ENCODE assay signal across 8 mouse cellular contexts in genomic region chr8:92646637-92647036, GRCm38 (mm10). TPM values are rescaled to one million over a fixed set of nuclear protein-coding genes. Genes with fewer than 3 reads are reported as not detected.
DNase-seq lines count a peak whose midpoint lies in the region; TF ChIP-seq lines count a peak whose summit lies in the region.

No protein-coding gene starts in this region.

- peak; percentile 3 to 4 for DNase-seq in cerebellum, adult 18-20 months
- DNase-seq in cerebellum, adult 8-10 months, result no peak
- DNase-seq in left cerebral cortex, adult 2 months (ENCODE audit: extremely low spot score in 1 of 2, low spot score in 2 of 2), result peak in 1 of 2 experiments; percentile 11
- no peak for DNase-seq in left cerebral cortex, adult 8-10 months (ENCODE audit: low spot score in 2 of 2)
- DNase-seq in c-Kit-positive CD71-positive TER-119-negative erythroid progenitor cells, embryonic 14.5 days (ENCODE audit: low read depth), result peak; percentile 7
- peak; percentile 15 for DNase-seq in lung, postnatal 10 days
- DNase-seq in frontal cortex, postnatal 25 days (ENCODE audit: low spot score in 2 of 2), result no peak
- DNase-seq in T-cell, adult 2 months (ENCODE audit: low spot score), result no peak

- H3K27ac ChIP-seq in left cerebral cortex, adult 2 months, result no peak overlapping the region

- intact Hi-C loops in left cerebral cortex, adult 2 months (cut with DNase I), result loop anchor here (5.0 kb wide), 1 partner anchor 76 kb away; no protein-coding TSS in a partner anchor

- peak; percentile 75 for TF ChIP-seq CTCF in left cerebral cortex, adult 2 months (IDR thresholded peaks at IDR 0.05)

- H3K4me3 ChIP-seq in left cerebral cortex, adult 2 months, result no peak overlapping the region

RNA-seq across cellular contexts. Expression of gene Irx6, which starts 27.5 kb away (rescaled TPM):
- under 1 TPM; 0.11 to 0.14 TPM for total RNA-seq in left cerebral cortex, adult 2 months (2021)
- under 1 TPM; 0.17 to 0.32 (median 0.22) TPM for total RNA-seq in left cerebral cortex, adult 8-10 months (2022)

Comparison
In these comparisons a context has a peak if more than half of its experiments do, and no peak if none do; other contexts are left out.
1. DNase-seq: peak in cerebellum, adult 18-20 months (2 of 2), c-Kit-positive CD71-positive TER-119-negative erythroid progenitor cells, embryonic 14.5 days (single experiment) and lung, postnatal 10 days (single experiment); none in cerebellum, adult 8-10 months (single experiment), left cerebral cortex, adult 8-10 months (0 of 2), frontal cortex, postnatal 25 days (0 of 2) and T-cell, adult 2 months (single experiment).